Mouse (Mus musculus) midbrain, embryonic 16.5 days (tissue): ENCODE data around the gene Cd2. TPM values are rescaled to one million over a fixed set of nuclear protein-coding genes. Genes with fewer than 3 reads are reported as not detected.

Source experiments
- ATAC-seq: fragments of 200-750 bp; cut with Nextera tagmentation; 2 replicates; pipeline ENCODE4 v1.8.0; 2017; ENCODE audit warnings: moderate TSS enrichment
- H3K27ac ChIP-seq: fragments of 300-500 bp; sonication (generic); 2 replicates; pipeline ENCODE4 v1.5.1; 2014; ENCODE audit warnings: mild to moderate bottlenecking, low read length, mixed read lengths
- H3K27me3 ChIP-seq: fragments of 300-500 bp; sonication (generic); 2 replicates; pipeline ENCODE4 v1.6.1; 2014; ENCODE audit warnings: low read depth, low read length, mixed read lengths; ENCODE audit not compliant: control insufficient read depth, insufficient read depth
- H3K36me3 ChIP-seq: fragments of 300-500 bp; sonication (generic); 2 replicates; pipeline ENCODE4 v1.6.1; 2014; ENCODE audit warnings: mild to moderate bottlenecking, low read length, moderate library complexity, mixed read lengths; ENCODE audit not compliant: control insufficient read depth, insufficient read depth
- H3K4me1 ChIP-seq: fragments of 300-500 bp; sonication (generic); 2 replicates; pipeline ENCODE4 v1.6.1; 2014; ENCODE audit warnings: mild to moderate bottlenecking, low read length, mixed read lengths; ENCODE audit not compliant: control insufficient read depth, insufficient read depth
- H3K4me2 ChIP-seq: fragments of 300-500 bp; sonication (generic); 2 replicates; pipeline ENCODE4 v1.6.1; 2014; ENCODE audit warnings: mild to moderate bottlenecking, low read length, mixed read lengths
- H3K4me3 ChIP-seq: fragments of 300-500 bp; sonication (generic); 2 replicates; pipeline ENCODE4 v1.5.1; 2014; ENCODE audit warnings: low read depth, mild to moderate bottlenecking, low read length, moderate library complexity, mixed read lengths
- H3K9ac ChIP-seq: fragments of 300-500 bp; sonication (generic); 2 replicates; pipeline ENCODE4 v1.6.1; 2014; ENCODE audit warnings: low read depth, low read length, mixed read lengths
- H3K9me3 ChIP-seq: fragments of 300-500 bp; sonication (generic); replicated peaks from 2 replicates; pipeline ENCODE4 v1.6.1; 2014; ENCODE audit warnings: mild to moderate bottlenecking, low read length, mixed read lengths; ENCODE audit not compliant: control insufficient read depth, poor library complexity, severe bottlenecking
- WGBS: fragments of 180-500 bp; shearing (Covaris S2); extraction: QIAGEN DNeasy Blood & Tissue Kit; methylation state at CpG from one replicate; pipeline ENCODE4 v1.1.7; 2014; 5-methylcytosine and 5-hydroxymethylcytosine counted together
- polyA plus RNA-seq: library from polyadenylated mRNA; unstranded; fragments of >200 nt; fragmentation: Nextera tagmentation; extraction: Ambion mirVana; gene quantifications from 2 replicates; pipeline ENCODE4 v1.2.1, GENCODE M21; 2015

The Cd2 gene
- polyA plus RNA-seq, 1 experiment from 2014 or later = not detected

DNA sequence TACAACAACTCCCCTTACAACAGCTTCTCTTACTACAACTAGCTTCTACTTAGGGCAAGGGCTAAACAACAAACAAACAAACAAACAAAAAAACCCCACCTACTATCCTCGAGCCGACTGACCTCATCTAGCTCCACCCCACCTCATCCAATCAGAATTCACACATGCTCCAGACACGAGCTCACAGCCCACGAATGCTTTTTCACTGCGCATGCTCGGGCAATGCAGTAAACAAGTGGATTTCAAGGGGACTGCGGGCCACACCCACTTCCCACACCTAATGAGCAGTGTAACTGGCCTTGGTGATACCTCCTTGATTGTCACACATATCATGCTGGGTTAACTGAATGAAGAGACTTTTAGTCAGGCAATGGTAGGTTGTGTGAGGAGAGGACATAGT, 19.4 kb downstream of the Cd2 start:
- no peaks in the 10 kb centered on the region for H3K9me3 ChIP-seq
- no peak overlapping the region for H3K4me3 ChIP-seq
- no peaks in the 10 kb centered on the region for H3K4me1 ChIP-seq
- 91% methylated on average over 7 of the region's 7 CpGs for WGBS
- no peak overlapping the region for H3K9ac ChIP-seq
- no peak overlapping the region for H3K4me2 ChIP-seq
- no peaks in the 10 kb centered on the region for H3K27me3 ChIP-seq
- no peak overlapping the region for H3K27ac ChIP-seq
- H3K36me3 ChIP-seq = no peaks in the 10 kb centered on the region
- no peak for ATAC-seq

DNA sequence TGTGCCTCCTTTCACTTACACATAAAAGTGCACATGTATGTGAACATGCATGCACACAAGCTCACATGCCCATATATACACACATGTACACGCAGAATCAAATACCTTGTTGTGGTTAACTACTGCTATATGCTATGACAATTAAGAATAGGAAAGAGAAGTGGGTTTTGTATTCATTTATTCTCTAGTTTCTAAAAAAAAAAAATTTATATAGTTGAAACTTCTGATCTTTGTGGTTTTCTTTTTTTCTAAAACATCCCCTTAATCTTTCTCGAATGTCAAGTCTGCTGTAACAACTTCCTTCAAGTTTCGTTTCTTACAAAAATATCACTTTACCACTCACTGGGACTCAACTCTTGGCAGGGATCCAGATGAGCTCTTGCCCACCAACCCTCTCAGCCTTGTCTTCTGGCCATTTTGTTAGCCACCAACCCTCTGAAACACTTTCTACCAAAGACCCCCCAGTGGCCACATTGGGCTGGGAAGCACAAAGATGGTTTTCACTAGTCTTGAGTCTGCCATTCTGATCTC, 22.1 kb downstream of the Cd2 start:
- Histone ChIP-seq H3K9me3 (no peaks in the 10 kb centered on the region), H3K36me3 (no peaks in the 10 kb centered on the region), H3K4me2 (no peak overlapping the region), H3K27ac (no peak overlapping the region), H3K27me3 (no peaks in the 10 kb centered on the region), H3K9ac (no peak overlapping the region), H3K4me1 (peaks cover 2% of the 10 kb centered on the region; the same call in 1 of the 2 replicates), H3K4me3 (no peak overlapping the region)
- ATAC-seq = no peak
- WGBS = 93% methylated on average over 3 of the region's 3 CpGs

DNA sequence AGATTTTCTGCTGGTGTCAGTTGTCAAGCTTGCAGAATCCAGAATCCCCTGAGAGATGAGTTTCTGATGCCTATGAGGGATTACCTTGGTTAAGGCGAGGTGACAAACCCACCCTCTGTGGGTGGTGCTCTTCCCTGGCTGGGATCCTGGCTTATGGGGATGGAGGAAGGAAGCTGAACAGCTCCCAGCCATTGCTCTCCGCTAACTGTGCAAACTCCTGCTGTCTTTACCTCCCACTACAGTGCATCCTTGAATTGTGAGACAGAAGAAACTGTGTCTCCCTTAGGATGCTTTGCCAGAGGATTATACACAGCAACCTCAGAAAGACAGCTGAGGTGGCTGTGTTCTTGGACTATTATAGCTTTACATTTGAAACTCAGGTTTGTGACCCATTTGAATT, 28.8 kb downstream of the Cd2 start:
- H3K9me3 ChIP-seq = no peaks in the 10 kb centered on the region
- ATAC-seq = no peak
- no peaks in the 10 kb centered on the region for H3K27me3 ChIP-seq
- no peak overlapping the region for H3K27ac ChIP-seq
- H3K36me3 ChIP-seq = no peaks in the 10 kb centered on the region
- WGBS = 65% methylated on average over 2 of the region's 2 CpGs
- peaks cover 2% of the 10 kb centered on the region; the same call in 1 of the 2 replicates for H3K4me1 ChIP-seq
- no peak overlapping the region for H3K4me2 ChIP-seq
- no peak overlapping the region for H3K9ac ChIP-seq
- H3K4me3 ChIP-seq = no peak overlapping the region

DNA sequence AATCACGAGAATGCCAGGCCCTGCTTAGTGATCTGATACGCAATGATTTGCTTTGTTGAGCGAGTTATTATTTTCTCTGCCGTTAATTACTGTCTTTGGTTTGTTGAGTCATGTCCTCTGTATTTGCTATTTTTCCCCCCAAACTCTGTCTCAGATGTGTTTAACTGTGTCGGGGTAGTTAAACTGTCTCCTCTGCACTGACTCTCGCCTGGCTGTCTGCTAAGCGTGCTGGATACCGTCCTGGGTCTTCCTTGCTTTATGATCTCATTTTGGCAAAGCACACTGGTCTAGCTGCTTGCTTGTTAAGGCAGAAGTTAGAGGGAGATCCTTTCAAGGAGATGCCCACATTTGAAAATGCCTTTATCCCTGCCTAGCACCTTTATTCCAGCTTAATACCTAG, 31.6 kb downstream of the Cd2 start:
- Histone ChIP-seq H3K4me2 (no peak overlapping the region), H3K9me3 (no peaks in the 10 kb centered on the region), H3K4me3 (no peak overlapping the region), H3K9ac (no peak overlapping the region), H3K4me1 (peaks cover under 1% of the 10 kb centered on the region; the same call in 1 of the 2 replicates), H3K36me3 (no peaks in the 10 kb centered on the region), H3K27me3 (no peaks in the 10 kb centered on the region), H3K27ac (no peak overlapping the region)
- no peak for ATAC-seq
- 84% methylated on average over 8 of the region's 8 CpGs for WGBS

DNA sequence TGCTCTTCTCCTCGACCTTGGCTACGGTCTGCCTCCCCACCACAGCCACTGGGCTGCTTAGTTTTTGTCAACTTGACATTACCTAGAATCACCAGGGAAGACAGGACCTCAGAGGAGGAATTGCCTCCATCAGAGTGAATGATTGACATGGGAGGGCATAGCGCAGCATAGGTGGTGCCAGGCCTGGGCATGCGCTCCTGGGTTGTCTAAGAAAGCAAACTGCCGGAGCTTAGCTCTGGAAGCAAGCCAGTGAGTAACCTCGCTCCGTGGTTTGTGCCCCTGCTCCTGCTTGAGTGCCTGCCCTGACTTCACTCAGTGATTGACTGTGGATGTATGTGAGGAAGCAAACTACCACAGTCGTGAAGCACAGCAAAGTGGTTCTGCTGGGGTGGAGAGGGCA, 35.6 kb downstream of the Cd2 start:
- Histone ChIP-seq H3K4me3 (no peak overlapping the region), H3K4me1 (no peaks in the 10 kb centered on the region), H3K27ac (no peak overlapping the region), H3K27me3 (no peaks in the 10 kb centered on the region), H3K4me2 (no peak overlapping the region), H3K36me3 (no peaks in the 10 kb centered on the region), H3K9ac (no peak overlapping the region), H3K9me3 (no peaks in the 10 kb centered on the region)
- WGBS = 83% methylated on average over 8 of the region's 8 CpGs
- ATAC-seq = no peak

DNA sequence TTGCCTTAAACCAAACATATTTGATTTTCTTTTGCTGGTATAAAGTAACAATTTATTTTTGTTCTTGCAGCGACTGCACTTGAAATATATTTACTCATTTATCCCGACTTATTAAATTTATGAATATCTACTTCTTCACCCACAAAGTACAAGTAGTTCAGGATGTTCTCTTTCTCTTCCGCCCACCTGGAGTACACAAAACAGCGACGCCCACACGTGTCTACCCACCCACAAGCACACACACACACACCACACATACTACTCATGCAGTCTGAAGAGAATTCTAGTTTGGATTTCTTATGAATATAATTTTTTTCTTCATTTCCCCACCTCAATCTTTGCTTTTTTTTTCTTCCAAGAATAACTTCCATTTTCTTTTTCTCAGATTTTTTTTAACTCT, 37.9 kb downstream of the Cd2 start:
- H3K36me3 ChIP-seq = no peaks in the 10 kb centered on the region
- H3K4me2 ChIP-seq = no peak overlapping the region
- no peaks in the 10 kb centered on the region for H3K9me3 ChIP-seq
- no peak for ATAC-seq
- H3K4me1 ChIP-seq = no peaks in the 10 kb centered on the region
- no peak overlapping the region for H3K9ac ChIP-seq
- 93% methylated on average over 6 of the region's 6 CpGs for WGBS
- H3K4me3 ChIP-seq = no peak overlapping the region
- H3K27ac ChIP-seq = no peak overlapping the region
- H3K27me3 ChIP-seq = no peaks in the 10 kb centered on the region

DNA sequence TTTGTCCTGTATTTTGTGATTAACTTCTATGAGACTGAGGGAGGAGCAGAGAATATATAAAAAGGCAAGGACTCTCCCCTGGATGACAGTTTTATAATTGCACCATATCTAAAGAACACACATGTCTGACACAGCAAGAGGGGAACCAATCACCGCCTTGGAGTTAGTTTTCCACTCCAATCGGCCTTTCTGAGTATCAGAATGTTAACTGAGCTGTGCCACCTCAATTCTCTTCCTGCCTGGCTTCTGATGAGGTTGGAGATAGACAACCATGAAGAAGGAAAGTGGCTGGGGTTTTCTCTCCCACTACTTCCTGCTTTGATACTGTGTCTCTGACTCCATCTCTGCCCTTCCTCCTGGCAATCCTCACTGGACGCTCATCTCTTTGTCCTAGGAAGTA, 42.5 kb downstream of the Cd2 start:
- no peaks in the 10 kb centered on the region for H3K27me3 ChIP-seq
- H3K4me3 ChIP-seq = no peak overlapping the region
- no peak overlapping the region for H3K4me2 ChIP-seq
- H3K9me3 ChIP-seq = no peaks in the 10 kb centered on the region
- H3K27ac ChIP-seq = no peak overlapping the region
- no peak overlapping the region for H3K9ac ChIP-seq
- 91% methylated on average over 3 of the region's 3 CpGs for WGBS
- no peak for ATAC-seq
- no peaks in the 10 kb centered on the region for H3K4me1 ChIP-seq
- H3K36me3 ChIP-seq = no peaks in the 10 kb centered on the region

DNA sequence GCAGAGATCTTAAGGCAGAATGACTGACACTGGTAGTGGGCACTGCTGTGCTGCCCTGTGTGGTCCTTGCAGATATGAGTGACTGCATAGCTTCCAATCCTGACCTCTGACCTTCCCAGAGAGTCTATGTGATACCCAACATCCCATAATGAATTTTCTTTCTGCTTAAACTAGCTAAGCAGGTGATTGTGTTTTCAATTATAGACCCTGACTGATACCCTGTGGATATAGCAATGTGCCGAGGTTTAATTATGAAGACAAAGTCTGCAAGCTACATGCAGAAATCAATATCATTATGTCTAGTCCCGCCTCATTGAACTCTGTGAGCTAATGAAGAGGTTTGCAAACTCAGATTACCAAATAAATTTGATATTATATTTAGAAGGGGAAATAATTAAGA, 44.7 kb downstream of the Cd2 start:
- WGBS = 82% methylated on average over 2 of the region's 2 CpGs
- Histone ChIP-seq H3K4me3 (no peak overlapping the region), H3K36me3 (no peaks in the 10 kb centered on the region), H3K9me3 (no peaks in the 10 kb centered on the region), H3K27me3 (no peaks in the 10 kb centered on the region), H3K9ac (no peak overlapping the region), H3K27ac (no peak overlapping the region), H3K4me2 (no peak overlapping the region), H3K4me1 (no peaks in the 10 kb centered on the region)
- no peak for ATAC-seq

DNA sequence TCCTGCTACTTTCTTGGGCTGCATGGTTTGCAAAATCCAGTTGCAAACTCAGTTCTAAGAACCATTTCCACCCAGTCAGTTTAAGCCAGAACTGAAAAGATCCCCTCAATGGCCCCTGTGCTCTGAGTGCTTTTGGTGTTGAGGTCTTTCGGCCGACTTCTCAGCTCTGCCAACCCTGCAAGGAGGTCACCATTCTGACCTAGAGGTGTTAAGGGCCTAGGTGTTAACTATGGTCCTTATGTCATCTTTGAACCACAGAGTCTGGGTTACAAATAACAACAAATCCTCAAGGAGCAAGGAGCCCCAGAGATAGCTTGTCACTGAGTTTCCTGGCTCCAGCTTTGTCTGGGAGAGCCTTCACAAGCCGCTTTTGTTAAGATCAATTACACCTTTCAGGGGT, 45.9 kb downstream of the Cd2 start:
- H3K27me3 ChIP-seq = no peaks in the 10 kb centered on the region
- no peak overlapping the region for H3K27ac ChIP-seq
- no peaks in the 10 kb centered on the region for H3K36me3 ChIP-seq
- no peak overlapping the region for H3K4me2 ChIP-seq
- ATAC-seq = no peak
- no peak overlapping the region for H3K9ac ChIP-seq
- WGBS = 68% methylated on average over 3 of the region's 3 CpGs
- peaks cover 6% of the 10 kb centered on the region; the same call in 1 of the 2 replicates for H3K4me1 ChIP-seq
- no peak overlapping the region for H3K4me3 ChIP-seq
- no peaks in the 10 kb centered on the region for H3K9me3 ChIP-seq
